17 mouse cellular contexts compared by ENCODE assay signal in the genomic region with DNA sequence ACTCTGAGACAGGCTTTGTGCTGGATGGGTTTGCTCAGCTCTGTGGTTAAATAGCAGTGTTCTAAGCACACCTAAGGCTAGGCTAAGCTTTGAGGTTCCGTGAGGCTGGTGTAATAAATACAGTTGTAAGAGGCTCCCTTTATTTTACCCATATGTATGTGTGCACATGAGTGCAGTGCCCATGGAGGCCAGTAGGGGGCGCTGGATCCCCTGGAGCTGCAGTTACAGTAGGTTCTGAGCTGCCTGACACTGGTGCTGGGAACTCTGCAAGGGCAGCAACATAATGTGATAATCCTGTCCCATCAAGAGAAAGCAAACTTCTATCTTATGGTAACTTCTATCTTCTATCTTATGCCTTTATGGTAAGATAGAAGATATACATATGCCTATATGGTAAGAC. TPM values are rescaled to one million over a fixed set of nuclear protein-coding genes. Genes with fewer than 3 reads are reported as not detected.
A peak's percentile ranks its signal among the peaks of the same experiment; 100 is the strongest.
DNase-seq lines count a peak whose midpoint lies in the region; ATAC-seq and TF ChIP-seq lines count a peak whose summit lies in the region.
"Had no signal": no experiment of that assay in that cellular context is flagged by ENCODE, and none has a peak within 500 bp of the region (broad histone marks: within the 10 kb centered on the region; RNA-seq: fewer than 3 reads in every experiment).

No protein-coding gene starts in this region.

- in situ Hi-C loops in Patski (cut with MboI; ENCODE audit: low pct_unique_long_range_greater_than_20kb), result no loop called here

- no peak overlapping the region for H3K9ac ChIP-seq in midbrain, embryonic 11.5 days (ENCODE audit: low read length)
- H3K9ac ChIP-seq in midbrain, embryonic 15.5 days, result no peak overlapping the region
- H3K9ac ChIP-seq: embryonic facial prominence, embryonic 15.5 days; forebrain, embryonic 15.5 days; heart, embryonic 13.5 days; limb, embryonic 15.5 days had no signal

- no peak overlapping the region for H3K4me2 ChIP-seq in midbrain, embryonic 11.5 days
- no peak overlapping the region for H3K4me2 ChIP-seq in midbrain, embryonic 15.5 days
- H3K4me2 ChIP-seq: embryonic facial prominence, embryonic 15.5 days; forebrain, embryonic 15.5 days; heart, embryonic 13.5 days; limb, embryonic 15.5 days had no signal

- no peak for DNase-seq in kidney, adult 2 months
- no peak for DNase-seq in kidney, postnatal 36 days
- peak; percentile 67 for DNase-seq in midbrain, embryonic 11.5 days (ENCODE audit: low spot score, missing footprints)
- no peak for DNase-seq in Patski (ENCODE audit: low read depth, low spot score)
- no peak for DNase-seq in MN1 (ENCODE audit: low spot score)
- DNase-seq: adrenal gland, postnatal 25 days; gastrocnemius, postnatal 25 days; thymus, postnatal 25 days had no signal

- H3K36me3 ChIP-seq in kidney, adult 2 months (ENCODE audit: control insufficient read depth, insufficient read depth, low read length), result no peaks in the 10 kb centered on the region
- no peaks in the 10 kb centered on the region for H3K36me3 ChIP-seq in midbrain, embryonic 11.5 days (ENCODE audit: control insufficient read depth, insufficient read depth, low read length)
- peaks cover 14% of the 10 kb centered on the region for H3K36me3 ChIP-seq in midbrain, embryonic 15.5 days (replicated peaks)

- CTCF ChIA-PET in Patski (lab: Charles Lee), result no interaction called here

- H3K27me3 ChIP-seq in kidney, adult 2 months (replicated peaks; ENCODE audit: control insufficient read depth, insufficient read depth, low read length), result no peaks in the 10 kb centered on the region
- H3K27me3 ChIP-seq in midbrain, embryonic 11.5 days (ENCODE audit: control insufficient read depth, insufficient read depth, low read length), result no peaks in the 10 kb centered on the region
- H3K27me3 ChIP-seq in midbrain, embryonic 15.5 days (replicated peaks), result no peaks in the 10 kb centered on the region
- no peaks in the 10 kb centered on the region for H3K27me3 ChIP-seq in Patski
- H3K27me3 ChIP-seq: embryonic facial prominence, embryonic 15.5 days; forebrain, embryonic 15.5 days; heart, embryonic 13.5 days; limb, embryonic 15.5 days had no signal

- no peak for TF ChIP-seq POLR2A in kidney, adult 2 months (IDR thresholded peaks at IDR 0.05; ENCODE audit: low read depth, low read length)

- no peak overlapping the region for H3K4me3 ChIP-seq in kidney, adult 2 months (ENCODE audit: insufficient read depth, low read depth, low read length)
- no peak overlapping the region for H3K4me3 ChIP-seq in midbrain, embryonic 11.5 days (ENCODE audit: low read depth, low read length)
- no peak overlapping the region for H3K4me3 ChIP-seq in midbrain, embryonic 15.5 days
- H3K4me3 ChIP-seq: embryonic facial prominence, embryonic 15.5 days; forebrain, embryonic 15.5 days; heart, embryonic 13.5 days; limb, embryonic 15.5 days had no signal

- WGBS in kidney, adult 2 months, result 63% methylated on average over 2 of the region's 2 CpGs
- 54% methylated on average over 2 of the region's 2 CpGs for WGBS in midbrain, embryonic 11.5 days
- 60% methylated on average over 2 of the region's 2 CpGs for WGBS in midbrain, embryonic 15.5 days

- no peak for ATAC-seq in midbrain, embryonic 11.5 days (ENCODE audit: low FRiP score)
- ATAC-seq in midbrain, embryonic 15.5 days (replicated peaks), result no peak
- no peak for ATAC-seq in Patski
- 0 out of 2 replicates have a peak, but pooled peaks have one; percentile 31 for ATAC-seq in megakaryocyte progenitor cell, adult 5-6 weeks (replicated peaks; ENCODE audit: poor library complexity)
- ATAC-seq in activated CD4-positive, CD25-positive, alpha-beta regulatory T cell, adult 4 months, result no peak
- ATAC-seq: forebrain, embryonic 15.5 days had no signal

- POLR2A ChIA-PET in Patski (lab: Charles Lee), result no interaction called here

- no peak overlapping the region for H3K27ac ChIP-seq in kidney, adult 2 months (ENCODE audit: insufficient read depth, low read depth, low read length)
- H3K27ac ChIP-seq in midbrain, embryonic 11.5 days (ENCODE audit: low read depth, low read length), result no peak overlapping the region
- no peak overlapping the region for H3K27ac ChIP-seq in midbrain, embryonic 15.5 days
- H3K27ac ChIP-seq: embryonic facial prominence, embryonic 15.5 days; forebrain, embryonic 15.5 days; heart, embryonic 13.5 days; limb, embryonic 15.5 days had no signal

- peak; percentile 39 for TF ChIP-seq CTCF in kidney, adult 2 months (conservative IDR thresholded peaks at IDR 0.05; ENCODE audit: insufficient read depth, insufficient read length, low read depth, low read length)
- TF ChIP-seq CTCF in Patski (IDR thresholded peaks at IDR 0.05), result peak; percentile 55

- H3K9me3 ChIP-seq in midbrain, embryonic 11.5 days (ENCODE audit: control insufficient read depth, low read length), result no peaks in the 10 kb centered on the region
- no peaks in the 10 kb centered on the region for H3K9me3 ChIP-seq in midbrain, embryonic 15.5 days
- H3K9me3 ChIP-seq: embryonic facial prominence, embryonic 15.5 days; forebrain, embryonic 15.5 days; heart, embryonic 13.5 days; limb, embryonic 15.5 days had no signal

- no peaks in the 10 kb centered on the region for H3K4me1 ChIP-seq in kidney, adult 2 months (ENCODE audit: control insufficient read depth, insufficient read depth, low read length)
- H3K4me1 ChIP-seq in midbrain, embryonic 11.5 days (ENCODE audit: control insufficient read depth, insufficient read depth, low read length), result no peaks in the 10 kb centered on the region
- H3K4me1 ChIP-seq in midbrain, embryonic 15.5 days, result no peaks in the 10 kb centered on the region
- H3K4me1 ChIP-seq: embryonic facial prominence, embryonic 15.5 days; forebrain, embryonic 15.5 days; heart, embryonic 13.5 days; limb, embryonic 15.5 days had no signal

RNA-seq across cellular contexts. Expression of a gene that starts 47.7 kb away (rescaled TPM):
- polyA plus RNA-seq in kidney, adult 2 months (2012; rRNA removed), result 2.8 and 3.5 TPM in 2 replicates
- 7.9 and 8.1 TPM in 2 replicates for polyA plus RNA-seq in midbrain, embryonic 11.5 days (2014; fragmentation: Nextera tagmentation; extraction: Ambion mirVana)
- 28.9 and 31.2 TPM in 2 replicates for polyA plus RNA-seq in midbrain, embryonic 15.5 days (2015; fragmentation: Nextera tagmentation; extraction: Ambion mirVana)
- polyA plus RNA-seq in Patski (2021), result 13.0 TPM
- 0.67 and 1.9 TPM in 2 replicates for total RNA-seq in megakaryocyte progenitor cell, adult 5-6 weeks (2015)
- 1.0 and 2.0 TPM in 2 replicates for total RNA-seq in megakaryocyte progenitor cell, adult 5-6 weeks (2017)
- polyA plus RNA-seq in activated CD4-positive, CD25-positive, alpha-beta regulatory T cell, adult 4 months (2017; shearing (Covaris generic)), result 1 to 10 TPM; 2.1 to 2.6 TPM

RNA-seq across cellular contexts. Expression of a gene that starts 58.6 kb away (rescaled TPM):
- 0.48 and 0.90 TPM in 2 replicates for polyA plus RNA-seq in kidney, adult 2 months (2012; rRNA removed)
- 0.19 and 0.30 TPM in 2 replicates for polyA plus RNA-seq in midbrain, embryonic 11.5 days (2014; fragmentation: Nextera tagmentation; extraction: Ambion mirVana)
- polyA plus RNA-seq in midbrain, embryonic 15.5 days (2015; fragmentation: Nextera tagmentation; extraction: Ambion mirVana), result 0.50 and 0.59 TPM in 2 replicates
- polyA plus RNA-seq in Patski (2021), result not detected
- total RNA-seq in megakaryocyte progenitor cell, adult 5-6 weeks (2015), result not detected in 2 replicates
- not detected in 2 replicates for total RNA-seq in megakaryocyte progenitor cell, adult 5-6 weeks (2017)
- polyA plus RNA-seq in activated CD4-positive, CD25-positive, alpha-beta regulatory T cell, adult 4 months (2017; shearing (Covaris generic)), result not detected
- total RNA-seq: common myeloid progenitor, adult 5-6 weeks; hematopoietic stem cell, adult 5-6 weeks had no signal
- polyA plus RNA-seq: forebrain, embryonic 15.5 days had no signal
